Mouse (Mus musculus) embryonic facial prominence, embryonic 14.5 days (tissue): ENCODE results near the gene Phgr1. TPM values are rescaled to one million over a fixed set of nuclear protein-coding genes. Genes with fewer than 3 reads are reported as not detected.
A peak's percentile ranks its signal among the peaks of the same experiment; 100 is the strongest.

Experiments
- ATAC-seq: fragments of 200-750 bp; cut with Nextera tagmentation; 2 replicates; pipeline ENCODE4 v1.8.0; 2017; ENCODE audit warnings: low read depth, moderate number of reproducible peaks, moderate TSS enrichment
- DNase-seq: peaks from one replicate; pipeline ENCODE4 v3.0.0-alpha.2; 2015; ENCODE audit warnings: low spot score
- H3K27ac ChIP-seq: fragments of 300-500 bp; sonication (generic); replicated peaks from 2 replicates; pipeline ENCODE4 v1.5.1; 2014; ENCODE audit warnings: low read depth, mild to moderate bottlenecking, low read length, moderate library complexity
- H3K27me3 ChIP-seq: fragments of 300-500 bp; sonication (generic); replicated peaks from 2 replicates; pipeline ENCODE4 v1.6.1; 2014; ENCODE audit warnings: low read length; ENCODE audit not compliant: control insufficient read depth, insufficient read depth
- H3K36me3 ChIP-seq: fragments of 300-500 bp; sonication (generic); 2 replicates; pipeline ENCODE4 v1.6.1; 2014; ENCODE audit warnings: low read length, mixed read lengths; ENCODE audit not compliant: control insufficient read depth, insufficient read depth
- H3K4me1 ChIP-seq: fragments of 300-500 bp; sonication (generic); 2 replicates; pipeline ENCODE4 v1.6.1; 2014; ENCODE audit warnings: antibody characterized with exemption, low read length; ENCODE audit not compliant: control insufficient read depth, insufficient read depth
- H3K4me2 ChIP-seq: fragments of 300-500 bp; sonication (generic); 2 replicates; pipeline ENCODE4 v1.6.1; 2014; ENCODE audit warnings: low read depth, mild to moderate bottlenecking, low read length, moderate library complexity, mixed read lengths
- H3K4me3 ChIP-seq: fragments of 300-500 bp; sonication (generic); 2 replicates; pipeline ENCODE4 v1.5.1; 2014; ENCODE audit warnings: low read depth, mild to moderate bottlenecking, low read length
- H3K9ac ChIP-seq: fragments of 300-500 bp; sonication (generic); 2 replicates; pipeline ENCODE4 v1.6.1; 2014; ENCODE audit warnings: low read depth, mild to moderate bottlenecking, low read length, moderate library complexity, mixed read lengths
- H3K9me3 ChIP-seq: fragments of 300-500 bp; sonication (generic); 2 replicates; pipeline ENCODE4 v1.6.1; 2016; ENCODE audit warnings: low read length; ENCODE audit not compliant: control insufficient read depth
- WGBS: fragments of 180-500 bp; shearing (Covaris S2); extraction: QIAGEN DNeasy Blood & Tissue Kit; methylation state at CpG from one replicate; pipeline ENCODE4 v1.1.7; 2014; 5-methylcytosine and 5-hydroxymethylcytosine counted together
- polyA plus RNA-seq: library from polyadenylated mRNA; unstranded; fragments of >200 nt; fragmentation: Nextera tagmentation; extraction: Ambion mirVana; gene quantifications from 2 replicates; pipeline ENCODE4 v1.2.1, GENCODE M21; 2014

The Phgr1 gene
- polyA plus RNA-seq, 1 experiment from 2014 or later: 0.35 TPM

DNA sequence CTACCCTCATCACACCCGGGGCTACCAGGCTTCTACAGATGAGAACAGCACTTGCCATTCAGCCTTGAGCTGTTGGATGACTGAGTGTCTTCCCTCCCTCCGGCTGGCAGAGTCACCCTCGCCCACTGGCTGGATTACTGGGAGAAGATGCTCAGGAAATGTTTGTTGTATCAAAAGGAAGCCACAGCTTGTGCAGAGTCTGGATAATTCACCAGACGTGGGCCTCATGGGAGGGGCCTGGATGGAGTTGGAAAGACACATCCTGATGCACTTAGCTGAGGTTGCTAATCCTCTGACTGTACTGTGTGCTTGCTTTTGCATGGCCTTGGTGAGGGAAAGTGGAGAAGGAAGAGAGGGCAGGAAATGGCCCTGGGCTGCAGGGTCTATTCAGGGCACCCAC is 16.5 kb upstream of the Phgr1 start:
- Histone ChIP-seq H3K9me3 (no peaks in the 10 kb centered on the region), H3K27ac (no peak overlapping the region), H3K4me3 (no peak overlapping the region), H3K36me3 (no peaks in the 10 kb centered on the region), H3K27me3 (no peaks in the 10 kb centered on the region), H3K4me2 (no peak overlapping the region), H3K4me1 (no peaks in the 10 kb centered on the region; the same call in 1 of the 2 replicates), H3K9ac (no peak overlapping the region)
- ATAC-seq (no peak), DNase-seq (no peak)
- 81% methylated on average over 4 of the region's 4 CpGs for WGBS

- Histone ChIP-seq H3K27me3 (no peaks in the 10 kb centered on the region), H3K9ac (no peak overlapping the region), H3K36me3 (no peaks in the 10 kb centered on the region), H3K27ac (no peak overlapping the region), H3K9me3 (no peaks in the 10 kb centered on the region), H3K4me1 (peaks cover 22% of the 10 kb centered on the region), H3K4me2 (no peak overlapping the region), H3K4me3 (no peak overlapping the region)
- ATAC-seq (peak; percentile 44; the same call in 1 of the 2 replicates), DNase-seq (peak; percentile 82)
- WGBS: 12% methylated on average over 8 of the region's 8 CpGs
Measured at GRCm38 (mm10) chr2:118759828-118760227, 12.7 kb upstream of the Phgr1 start.

DNA sequence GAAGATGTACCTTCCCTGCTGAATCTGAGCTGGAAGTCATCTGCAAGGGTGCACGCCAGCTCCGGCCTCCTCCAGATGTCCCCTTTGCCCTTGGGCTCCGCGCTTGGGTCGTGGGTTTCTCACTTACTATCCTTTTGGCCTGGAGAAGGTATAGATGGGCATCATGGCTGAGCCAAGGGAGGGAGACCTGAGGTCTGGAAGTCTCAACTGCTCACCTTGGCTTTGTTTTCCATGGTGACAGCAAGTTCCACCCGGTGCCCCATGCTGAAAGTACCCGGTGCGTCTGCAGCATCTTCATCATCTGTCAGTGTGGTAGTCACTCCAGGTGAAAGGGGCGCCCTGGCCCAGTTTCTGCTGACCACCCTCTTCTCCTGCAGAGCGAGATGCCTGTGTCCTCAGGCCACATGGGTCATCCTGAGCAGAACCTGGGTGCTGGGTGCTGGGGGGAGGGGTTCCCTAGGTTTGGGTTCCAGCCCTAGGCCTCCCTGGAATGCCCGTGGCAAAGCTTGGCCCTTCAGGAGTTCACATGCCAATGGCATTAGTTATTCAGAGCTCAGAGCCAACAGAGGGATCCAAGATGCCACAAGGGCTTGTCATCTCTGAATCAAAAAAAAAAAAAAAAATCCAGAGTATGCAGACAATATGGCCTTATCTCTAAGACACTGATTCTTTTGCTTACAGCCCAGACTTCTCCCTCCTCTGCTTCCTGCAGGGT is 12.1 kb upstream of the Phgr1 start:
- Histone ChIP-seq H3K4me3 (no peak overlapping the region), H3K9ac (no peak overlapping the region), H3K9me3 (no peaks in the 10 kb centered on the region), H3K4me1 (peaks cover 22% of the 10 kb centered on the region), H3K27me3 (no peaks in the 10 kb centered on the region), H3K27ac (no peak overlapping the region), H3K4me2 (no peak overlapping the region), H3K36me3 (no peaks in the 10 kb centered on the region)
- ATAC-seq: no peak
- 80% methylated on average over 10 of the region's 11 CpGs for WGBS
- no peak for DNase-seq

- Histone ChIP-seq H3K9me3 (no peaks in the 10 kb centered on the region), H3K4me3 (no peak overlapping the region), H3K4me1 (peaks cover 22% of the 10 kb centered on the region), H3K36me3 (no peaks in the 10 kb centered on the region), H3K4me2 (peak overlapping the region; percentile 53), H3K27ac (peak overlapping the region; percentile 90), H3K9ac (peak overlapping the region; percentile 54), H3K27me3 (no peaks in the 10 kb centered on the region)
- ATAC-seq (no peak), DNase-seq (no peak)
- WGBS: 77% methylated on average over 12 of the region's 12 CpGs
Measured at GRCm38 (mm10) chr2:118761358-118761757, 11.2 kb upstream of the Phgr1 start.

DNA sequence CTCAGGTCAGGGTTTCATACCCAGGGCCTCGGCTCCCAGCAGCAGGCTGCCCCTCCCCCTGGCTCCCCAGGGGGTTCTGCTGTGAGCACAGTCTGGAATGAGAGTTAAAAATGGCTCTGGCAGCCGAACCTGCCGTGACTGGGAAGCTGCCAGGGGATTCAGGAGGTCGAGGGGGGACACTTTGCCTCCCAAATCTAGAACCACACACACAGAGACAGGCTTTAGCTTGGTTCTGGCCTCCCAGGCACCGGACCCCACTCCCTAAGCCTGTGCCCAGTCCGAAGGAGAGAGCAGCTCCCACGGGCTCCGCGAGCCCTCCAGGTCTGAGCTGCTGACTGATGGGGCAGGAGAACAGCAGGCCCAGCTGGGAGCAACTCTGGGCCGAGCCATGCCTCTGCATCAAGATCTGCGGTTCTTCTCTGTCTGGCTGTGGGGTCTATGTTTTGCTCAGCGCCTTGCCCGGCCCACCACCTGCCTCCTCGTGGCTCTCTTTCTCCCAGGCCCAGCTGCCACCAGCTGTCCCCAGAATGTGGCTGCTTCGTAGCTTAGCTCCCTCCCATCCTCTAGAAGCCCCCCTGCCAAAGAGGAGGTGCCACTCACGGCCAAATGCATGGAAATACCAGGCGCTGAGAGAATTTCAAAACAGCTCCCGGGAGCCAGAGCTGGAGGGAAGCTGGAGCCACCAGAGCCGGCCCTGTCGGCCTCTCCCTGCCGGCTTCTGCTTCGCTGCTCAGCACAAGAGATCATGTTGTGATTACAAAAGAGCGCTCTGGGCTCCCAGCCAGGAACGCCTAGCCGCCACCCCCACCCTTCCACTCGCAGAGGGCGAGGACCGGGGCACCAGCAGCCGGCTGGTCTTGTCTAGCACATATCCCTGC is 10.4 kb upstream of the Phgr1 start, which contains the start of gene Ccdc9b:
Gene Ccdc9b, minus strand, starts transcription at position 756 of the 878 bp plus-strand sequence.
- ATAC-seq: peak; percentile 85
- H3K4me3 ChIP-seq: peak within 1 kb of the TSS; percentile 19
- peaks cover 22% of the 10 kb centered on the region for H3K4me1 ChIP-seq
- H3K27me3 ChIP-seq: no peaks in the 10 kb centered on the region
- H3K36me3 ChIP-seq: no peaks in the 10 kb centered on the region
- H3K9me3 ChIP-seq: no peaks in the 10 kb centered on the region
- H3K27ac ChIP-seq: peak within 1 kb of the TSS; percentile 90
- peak within 1 kb of the TSS; percentile 53 for H3K4me2 ChIP-seq
- WGBS: 3% methylated on average over 25 of the region's 29 CpGs
- peak; percentile 94 for DNase-seq
- H3K9ac ChIP-seq: peak within 1 kb of the TSS; percentile 54

DNA sequence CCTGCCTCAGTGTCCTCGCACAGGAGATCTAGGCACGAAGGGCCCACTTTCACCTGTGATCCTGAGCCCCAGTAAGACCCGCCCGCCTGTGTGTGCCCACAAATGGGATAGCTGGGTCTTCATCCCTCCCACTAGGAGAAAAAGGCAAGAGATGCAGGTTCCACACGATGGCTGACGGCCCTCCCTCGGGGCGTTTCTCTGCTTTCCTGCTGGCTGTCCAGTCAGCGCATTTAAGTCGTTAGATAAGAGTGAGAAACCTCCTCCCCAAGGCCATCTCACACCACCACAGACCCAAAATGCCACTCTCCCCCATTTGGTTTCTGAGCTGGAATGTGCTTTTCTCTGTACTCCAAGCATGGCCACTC is 9.8 kb upstream of the Phgr1 start:
- H3K9me3 ChIP-seq: no peaks in the 10 kb centered on the region
- H3K9ac ChIP-seq: peak overlapping the region; percentile 54; the same call in 1 of the 2 replicates
- H3K4me2 ChIP-seq: peak overlapping the region; percentile 53
- H3K27ac ChIP-seq: peak overlapping the region; percentile 90
- 9% methylated on average over 9 of the region's 10 CpGs for WGBS
- H3K36me3 ChIP-seq: no peaks in the 10 kb centered on the region
- ATAC-seq (no peak), DNase-seq (no peak)
- peaks cover 22% of the 10 kb centered on the region for H3K4me1 ChIP-seq
- H3K27me3 ChIP-seq: no peaks in the 10 kb centered on the region
- 0 out of 2 replicates have a peak overlapping the region, but pooled peaks have one; percentile 13 for H3K4me3 ChIP-seq

DNA sequence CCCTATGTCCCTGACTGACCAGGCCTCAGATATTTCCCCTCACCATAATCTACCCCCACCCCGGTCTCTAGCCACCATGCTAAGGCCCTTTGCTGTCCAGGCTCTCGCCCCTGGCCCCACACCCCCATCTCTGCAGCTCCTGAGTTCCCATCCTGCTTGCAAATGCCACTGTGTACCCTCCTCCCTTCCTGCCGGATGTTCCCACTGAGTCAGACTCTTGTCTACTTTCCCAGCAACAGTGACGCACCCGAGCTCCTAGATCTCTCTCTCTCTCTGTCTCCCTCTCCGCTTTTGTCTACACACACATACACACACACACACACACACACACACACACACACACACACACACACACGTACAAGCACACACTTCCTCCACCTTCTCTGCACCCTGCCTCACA is 9.1 kb upstream of the Phgr1 start:
- Histone ChIP-seq H3K27ac (no peak overlapping the region), H3K27me3 (no peaks in the 10 kb centered on the region), H3K9me3 (no peaks in the 10 kb centered on the region), H3K9ac (no peak overlapping the region), H3K4me2 (no peak overlapping the region), H3K36me3 (no peaks in the 10 kb centered on the region), H3K4me3 (no peak overlapping the region), H3K4me1 (peaks cover 22% of the 10 kb centered on the region)
- ATAC-seq (no peak), DNase-seq (no peak)
- 69% methylated on average over 7 of the region's 7 CpGs for WGBS

DNA sequence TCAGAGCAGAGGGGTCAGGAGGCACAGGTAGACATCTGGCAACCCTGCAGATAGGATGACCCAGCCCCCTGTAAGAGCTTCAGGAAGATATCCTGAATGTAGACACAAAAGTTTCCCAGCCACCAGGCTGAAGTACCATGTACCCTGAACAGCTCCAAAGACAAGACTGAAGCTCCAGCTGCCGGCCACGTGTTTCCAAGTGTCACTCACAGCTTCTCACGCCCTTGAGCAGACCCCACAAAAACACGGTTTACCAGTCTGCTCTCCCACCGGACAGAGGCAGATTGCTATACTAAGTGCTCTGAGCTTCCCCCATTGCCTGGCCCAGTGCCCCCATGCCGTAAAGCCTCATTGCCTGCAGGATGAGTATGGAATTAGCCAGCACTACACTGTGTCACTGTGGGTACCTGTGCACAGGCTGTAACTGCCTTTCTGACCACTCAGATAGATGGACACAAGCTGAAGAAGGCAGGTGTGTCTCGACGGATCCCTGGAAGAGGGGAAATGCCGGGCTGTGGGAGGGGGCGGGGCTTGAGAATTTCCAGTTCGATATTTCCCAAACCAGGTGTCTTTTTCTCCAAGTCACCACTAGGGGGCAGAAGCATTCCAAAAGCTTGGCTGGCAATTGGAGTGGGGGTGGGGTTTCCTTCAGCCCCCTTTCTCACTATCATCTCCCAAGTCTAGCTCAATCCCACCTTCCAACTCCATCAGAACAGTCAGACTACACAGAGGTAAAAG is 8.3 kb upstream of the Phgr1 start:
- Histone ChIP-seq H3K9me3 (no peaks in the 10 kb centered on the region), H3K4me1 (peaks cover 22% of the 10 kb centered on the region), H3K27ac (no peak overlapping the region), H3K4me3 (no peak overlapping the region), H3K27me3 (no peaks in the 10 kb centered on the region), H3K4me2 (no peak overlapping the region), H3K36me3 (no peaks in the 10 kb centered on the region), H3K9ac (no peak overlapping the region)
- DNase-seq: no peak
- WGBS: 12% methylated on average over 11 of the region's 11 CpGs
- no peak for ATAC-seq
